Mouse (Mus musculus): ENCODE measurements around the gene Mns1. TPM values are rescaled to one million over a fixed set of nuclear protein-coding genes. Genes with fewer than 3 reads are reported as not detected.
"Not testable (repeated sequence)": the region's sequence is repeated elsewhere in the genome, so short reads cannot be mapped to it uniquely, and the experiment has no call there.

Gene Mns1
- total RNA-seq, 2 experiments from 2014 or later, result 1.2 to 1.7 TPM

- no peak for DNase-seq (ENCODE audit: extremely low spot score in 1 of 2, low spot score in 2 of 2)
- intact Hi-C loops (cut with DNase I), result no loop called here
Observed at GRCm38 (mm10) chr9:72420490-72420889, 17.3 kb upstream of the Mns1 start.

GRCm38 (mm10) chr9:72422284-72422683, 15.5 kb upstream of the Mns1 start:
- intact Hi-C loops (cut with DNase I), result no loop called here
- no peak for DNase-seq (ENCODE audit: extremely low spot score in 1 of 2, low spot score in 2 of 2)

GRCm38 (mm10) chr9:72422753-72423152, 15.1 kb upstream of the Mns1 start:
- no peak for DNase-seq (ENCODE audit: extremely low spot score in 1 of 2, low spot score in 2 of 2)
- intact Hi-C loops (cut with DNase I), result no loop called here

- intact Hi-C loops (cut with DNase I), result no loop called here
Observed at GRCm38 (mm10) chr9:72425300-72425850, 12.4 kb upstream of the Mns1 start.

GRCm38 (mm10) chr9:72427861-72428260, 9.9 kb upstream of the Mns1 start:
- intact Hi-C loops (cut with DNase I), result no loop called here
- no peak for DNase-seq (ENCODE audit: extremely low spot score in 1 of 2, low spot score in 2 of 2)

More at GRCm38 (mm10) chr9:72425300-72425850, 12.4 kb upstream of the Mns1 start:
- DNase-seq (ENCODE audit: extremely low spot score in 1 of 2, low spot score in 2 of 2), result no peak

GRCm38 (mm10) chr9:72434876-72435275, 2.9 kb upstream of the Mns1 start:
- intact Hi-C loops (cut with DNase I), result no loop called here
- DNase-seq (ENCODE audit: extremely low spot score in 1 of 2, low spot score in 2 of 2), result no peak

- no peak for DNase-seq (ENCODE audit: extremely low spot score in 1 of 2, low spot score in 2 of 2)
- intact Hi-C loops (cut with DNase I), result no loop called here
Observed at GRCm38 (mm10) chr9:72438749-72439148, 938 bp downstream of the Mns1 start.

GRCm38 (mm10) chr9:72440358-72440757, 2.5 kb downstream of the Mns1 start:
- intact Hi-C loops (cut with DNase I), result no loop called here
- DNase-seq (ENCODE audit: extremely low spot score in 1 of 2, low spot score in 2 of 2), result no peak

GRCm38 (mm10) chr9:72440948-72441926, 3.4 kb downstream of the Mns1 start:
- intact Hi-C loops (cut with DNase I), result no loop called here

GRCm38 (mm10) chr9:72441927-72442715, 4.3 kb downstream of the Mns1 start:
- no peak for DNase-seq (ENCODE audit: extremely low spot score in 1 of 2, low spot score in 2 of 2)
- intact Hi-C loops (cut with DNase I), result no loop called here

More at GRCm38 (mm10) chr9:72440948-72441926, 3.4 kb downstream of the Mns1 start:
- no peak for DNase-seq (ENCODE audit: extremely low spot score in 1 of 2, low spot score in 2 of 2)

- intact Hi-C loops (cut with DNase I), result no loop called here
Observed at GRCm38 (mm10) chr9:72448026-72448425, 10.2 kb downstream of the Mns1 start.

GRCm38 (mm10) chr9:72449367-72449766, 11.6 kb downstream of the Mns1 start:
- DNase-seq (ENCODE audit: extremely low spot score in 1 of 2, low spot score in 2 of 2), result no peak
- intact Hi-C loops (cut with DNase I), result no loop called here

More at GRCm38 (mm10) chr9:72448026-72448425, 10.2 kb downstream of the Mns1 start:
- DNase-seq (ENCODE audit: extremely low spot score in 1 of 2, low spot score in 2 of 2), result peak; percentile 18 to 63

GRCm38 (mm10) chr9:72449841-72450240, 12.0 kb downstream of the Mns1 start:
- DNase-seq (ENCODE audit: extremely low spot score in 1 of 2, low spot score in 2 of 2), result no peak
- intact Hi-C loops (cut with DNase I), result loop anchor here (10.0 kb wide), 1 partner anchor 155 kb away; no protein-coding TSS in a partner anchor

GRCm38 (mm10) chr9:72450363-72450762, 12.6 kb downstream of the Mns1 start:
- intact Hi-C loops (cut with DNase I), result loop anchor here (10.0 kb wide), 1 partner anchor 154 kb away; no protein-coding TSS in a partner anchor
- DNase-seq (ENCODE audit: extremely low spot score in 1 of 2, low spot score in 2 of 2), result no peak

GRCm38 (mm10) chr9:72451111-72451510, 13.3 kb downstream of the Mns1 start:
- no peak for DNase-seq (ENCODE audit: extremely low spot score in 1 of 2, low spot score in 2 of 2)
- intact Hi-C loops (cut with DNase I), result loop anchor here (10.0 kb wide), 1 partner anchor 154 kb away; no protein-coding TSS in a partner anchor

- DNase-seq (ENCODE audit: extremely low spot score in 1 of 2, low spot score in 2 of 2), result not testable (repeated sequence)
- intact Hi-C loops (cut with DNase I), result loop anchor here (10.0 kb wide), 1 partner anchor 151 kb away; no protein-coding TSS in a partner anchor
Observed at GRCm38 (mm10) chr9:72454281-72454680, 16.5 kb downstream of the Mns1 start.

- intact Hi-C loops (cut with DNase I), result loop anchor here (10.0 kb wide), 1 partner anchor 148 kb away; no protein-coding TSS in a partner anchor
- DNase-seq (ENCODE audit: extremely low spot score in 1 of 2, low spot score in 2 of 2), result no peak
Observed at GRCm38 (mm10) chr9:72456374-72456773, 18.6 kb downstream of the Mns1 start.

- DNase-seq (ENCODE audit: extremely low spot score in 1 of 2, low spot score in 2 of 2), result peak; percentile 54 to 70
- intact Hi-C loops (cut with DNase I), result loop anchor here (10.0 kb wide), 1 partner anchor 147 kb away; no protein-coding TSS in a partner anchor
Observed at GRCm38 (mm10) chr9:72458233-72458632, 20.4 kb downstream of the Mns1 start.

- intact Hi-C loops (cut with DNase I), result loop anchor here (10.0 kb wide), 1 partner anchor 145 kb away; no protein-coding TSS in a partner anchor
- DNase-seq (ENCODE audit: extremely low spot score in 1 of 2, low spot score in 2 of 2), result no peak
Observed at GRCm38 (mm10) chr9:72459703-72460102, 21.9 kb downstream of the Mns1 start.
